Mouse (Mus musculus) forebrain, embryonic 10.5 days (tissue): ENCODE measurements around the gene Tnk2. TPM values are rescaled to one million over a fixed set of nuclear protein-coding genes. Genes with fewer than 3 reads are reported as not detected.

Experiments used
- DNase-seq: peaks from one replicate; pipeline ENCODE4 v3.0.0-alpha.2; 2017; ENCODE audit warnings: low spot score; ENCODE audit errors: extremely low spot score
- H3K27ac ChIP-seq: fragments of 300-500 bp; sonication (generic); 2 replicates; pipeline ENCODE4 v1.5.1; 2016; ENCODE audit warnings: mild to moderate bottlenecking
- H3K27me3 ChIP-seq: fragments of 300-500 bp; sonication (generic); 2 replicates; pipeline ENCODE4 v1.6.1; 2016; ENCODE audit warnings: mild to moderate bottlenecking; ENCODE audit not compliant: poor library complexity, severe bottlenecking
- H3K36me3 ChIP-seq: fragments of 300-500 bp; sonication (generic); replicated peaks from 2 replicates; pipeline ENCODE4 v1.6.1; 2016; ENCODE audit warnings: mild to moderate bottlenecking, moderate library complexity
- H3K4me1 ChIP-seq: fragments of 300-500 bp; sonication (generic); 2 replicates; pipeline ENCODE4 v1.6.1; 2016
- H3K4me3 ChIP-seq: fragments of 300-500 bp; sonication (generic); 2 replicates; pipeline ENCODE4 v1.5.1; 2016; ENCODE audit warnings: mild to moderate bottlenecking, moderate library complexity
- H3K9me3 ChIP-seq: fragments of 300-500 bp; sonication (generic); 2 replicates; pipeline ENCODE4 v1.6.1; 2016; ENCODE audit warnings: mild to moderate bottlenecking, moderate library complexity
- WGBS: fragments of 180-500 bp; shearing (Covaris S2); methylation state at CpG from one replicate; pipeline ENCODE4 v1.1.7; 2016; 5-methylcytosine and 5-hydroxymethylcytosine counted together
- polyA plus RNA-seq: library from polyadenylated mRNA; unstranded; fragments of >200 nt; fragmentation: Nextera tagmentation; extraction: Ambion mirVana; gene quantifications from 2 replicates; pipeline ENCODE4 v1.2.1, GENCODE M21; 2016

The Tnk2 gene
- polyA plus RNA-seq, result 10.1 and 11.0 TPM in 2 replicates

DNA sequence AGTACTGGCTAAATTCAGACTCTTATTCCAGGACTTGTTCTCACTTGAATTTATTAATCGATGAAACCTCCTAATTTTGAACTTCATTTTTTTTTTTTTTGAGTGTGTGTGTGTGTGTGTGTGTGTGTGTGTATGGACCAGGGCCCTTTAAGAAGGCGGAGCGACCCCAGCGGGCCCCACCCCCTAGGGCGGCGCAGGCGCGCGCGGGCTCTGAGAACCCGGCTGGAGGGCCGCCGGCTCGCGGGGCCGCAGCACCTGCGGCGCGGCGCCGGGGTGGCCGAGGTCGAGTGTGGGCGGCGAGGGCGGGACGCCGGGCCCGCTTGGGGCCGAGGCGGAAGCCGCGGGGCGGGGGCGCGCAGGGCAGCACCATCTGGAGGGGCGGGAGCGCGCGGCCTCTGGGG, at the start of gene Tnk2:
Gene Tnk2, plus strand, starts transcription at position 214 of the 401 bp plus-strand sequence.
- peak within 1 kb of the TSS; percentile 95 for H3K27ac ChIP-seq
- H3K4me1 ChIP-seq, result peaks cover 42% of the 10 kb centered on the region
- no peaks in the 10 kb centered on the region for H3K27me3 ChIP-seq
- under 1% methylated on average over 38 of the region's 40 CpGs for whole genome bisulfite sequencing
- peak; percentile 84 for DNase-seq
- peak within 1 kb of the TSS; percentile 96 for H3K4me3 ChIP-seq
- H3K36me3 ChIP-seq, result no peaks in the 10 kb centered on the region
- H3K9me3 ChIP-seq, result no peaks in the 10 kb centered on the region

DNA sequence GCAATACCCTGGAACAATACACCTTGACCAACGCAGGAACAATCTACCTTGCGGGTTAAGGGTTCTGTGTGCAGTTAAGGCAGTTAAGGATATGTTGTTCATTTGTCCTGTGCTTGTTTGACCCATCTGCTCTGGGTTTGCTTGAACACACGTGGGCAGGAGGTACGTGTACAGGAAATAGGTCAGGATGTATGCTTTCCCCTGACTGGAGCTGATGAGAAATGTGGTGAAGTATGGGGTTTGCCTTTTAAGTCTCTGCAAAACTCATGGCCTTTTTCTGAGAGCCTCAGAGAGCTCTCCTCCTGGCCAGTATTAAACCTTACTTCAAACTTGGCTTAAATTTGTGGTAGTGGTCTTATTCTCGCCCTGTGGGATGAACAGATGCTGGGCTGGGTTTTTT, 49.8 kb upstream of the Tnk2 start:
- H3K4me1 ChIP-seq, result peaks cover 9% of the 10 kb centered on the region
- H3K27ac ChIP-seq, result no peak overlapping the region
- no peaks in the 10 kb centered on the region for H3K27me3 ChIP-seq
- WGBS, result 83% methylated on average over 5 of the region's 5 CpGs
- DNase-seq, result no peak
- no peak overlapping the region for H3K4me3 ChIP-seq
- no peaks in the 10 kb centered on the region for H3K9me3 ChIP-seq
- no peaks in the 10 kb centered on the region for H3K36me3 ChIP-seq

DNA sequence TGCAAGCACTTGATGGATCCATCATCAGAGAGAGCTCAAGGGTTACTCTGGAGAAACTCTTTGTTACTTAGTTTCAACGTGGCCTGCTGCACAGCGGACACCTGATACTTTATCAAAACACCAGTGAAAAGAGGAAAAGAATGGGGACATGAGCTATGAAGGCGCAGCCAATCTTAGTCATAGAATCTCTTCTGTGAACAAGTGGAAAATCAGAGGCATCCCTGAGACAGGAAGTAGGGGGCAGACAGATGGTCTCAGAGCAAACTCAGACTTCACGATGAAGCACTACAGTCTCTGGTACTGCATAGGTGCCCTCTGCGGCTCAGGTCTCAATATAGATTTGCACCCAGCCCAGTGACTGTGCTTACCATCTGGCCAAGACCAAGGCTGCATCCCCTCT, 49.0 kb upstream of the Tnk2 start:
- H3K27ac ChIP-seq, result no peak overlapping the region
- H3K27me3 ChIP-seq, result no peaks in the 10 kb centered on the region
- no peaks in the 10 kb centered on the region for H3K9me3 ChIP-seq
- DNase-seq, result no peak
- 74% methylated on average over 5 of the region's 5 CpGs for WGBS
- peaks cover 9% of the 10 kb centered on the region for H3K4me1 ChIP-seq
- no peak overlapping the region for H3K4me3 ChIP-seq
- no peaks in the 10 kb centered on the region for H3K36me3 ChIP-seq

DNA sequence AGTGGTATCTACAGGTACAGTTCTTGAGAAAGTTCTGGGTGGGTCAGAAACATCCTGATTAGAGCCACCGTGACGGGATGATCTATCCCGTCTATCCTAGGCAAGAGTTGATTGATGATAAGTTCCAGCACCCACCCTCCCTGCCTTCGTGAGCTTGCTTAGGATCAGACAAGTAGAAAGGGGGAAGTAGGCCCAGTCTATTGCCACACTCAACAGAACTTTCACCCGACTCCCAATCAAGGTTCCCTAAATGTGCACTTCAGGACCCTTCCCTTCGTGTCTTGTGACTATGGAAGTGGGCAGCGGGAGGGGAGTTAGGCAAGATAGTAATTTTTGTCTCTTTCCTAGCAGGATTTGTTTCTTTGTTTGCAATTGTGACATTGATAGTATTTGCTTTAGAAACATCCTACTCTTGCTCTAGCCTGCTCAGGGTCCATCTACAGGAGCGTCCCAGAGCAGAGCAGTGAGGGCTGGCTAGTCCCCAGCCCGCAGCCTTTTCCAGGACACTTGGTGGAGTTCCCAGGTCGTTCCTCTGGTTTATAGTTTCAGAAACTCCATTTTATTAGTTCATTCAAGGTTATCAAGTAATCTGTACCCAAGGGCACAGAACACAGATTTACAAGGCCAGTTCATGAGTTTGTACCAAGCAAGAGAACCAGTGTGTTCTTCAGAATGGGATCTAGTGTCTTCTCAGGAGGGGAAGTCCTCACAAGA, 48.4 kb upstream of the Tnk2 start:
- Histone ChIP-seq H3K36me3 (no peaks in the 10 kb centered on the region), H3K4me3 (no peak overlapping the region), H3K4me1 (peaks cover 9% of the 10 kb centered on the region), H3K27ac (no peak overlapping the region), H3K27me3 (no peaks in the 10 kb centered on the region), H3K9me3 (no peaks in the 10 kb centered on the region)
- no peak for DNase-seq
- 91% methylated on average over 10 of the region's 10 CpGs for WGBS

DNA sequence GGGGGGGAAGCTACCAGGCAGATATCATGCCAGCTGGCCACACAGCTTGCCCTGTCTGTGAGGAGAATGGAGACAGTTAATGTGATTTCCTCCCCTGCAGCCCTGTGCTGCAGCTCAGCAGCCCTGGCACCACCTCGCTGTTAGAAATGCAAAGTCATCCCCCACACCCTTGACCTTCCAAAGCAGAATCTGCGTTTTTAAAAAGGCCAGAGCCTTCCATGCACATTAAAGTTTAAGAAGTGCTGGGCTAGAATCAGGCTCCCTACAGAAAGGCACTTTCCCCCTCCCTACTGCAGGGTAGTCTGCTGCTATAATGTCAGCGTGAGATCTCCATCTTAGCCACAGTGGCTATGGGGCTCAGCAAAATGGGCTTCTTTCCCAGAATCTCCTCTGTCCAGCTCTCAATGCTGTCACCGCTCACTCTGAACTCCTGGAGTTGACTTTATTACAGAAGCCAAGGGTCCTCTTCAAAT, 45.7 kb upstream of the Tnk2 start:
- peaks cover 9% of the 10 kb centered on the region for H3K4me1 ChIP-seq
- H3K4me3 ChIP-seq, result no peak overlapping the region
- DNase-seq, result no peak
- H3K27me3 ChIP-seq, result no peaks in the 10 kb centered on the region
- peak overlapping the region; percentile 15; the same call in 1 of the 2 replicates for H3K27ac ChIP-seq
- WGBS, result 56% methylated on average over 4 of the region's 4 CpGs
- H3K36me3 ChIP-seq, result no peaks in the 10 kb centered on the region
- no peaks in the 10 kb centered on the region for H3K9me3 ChIP-seq

DNA sequence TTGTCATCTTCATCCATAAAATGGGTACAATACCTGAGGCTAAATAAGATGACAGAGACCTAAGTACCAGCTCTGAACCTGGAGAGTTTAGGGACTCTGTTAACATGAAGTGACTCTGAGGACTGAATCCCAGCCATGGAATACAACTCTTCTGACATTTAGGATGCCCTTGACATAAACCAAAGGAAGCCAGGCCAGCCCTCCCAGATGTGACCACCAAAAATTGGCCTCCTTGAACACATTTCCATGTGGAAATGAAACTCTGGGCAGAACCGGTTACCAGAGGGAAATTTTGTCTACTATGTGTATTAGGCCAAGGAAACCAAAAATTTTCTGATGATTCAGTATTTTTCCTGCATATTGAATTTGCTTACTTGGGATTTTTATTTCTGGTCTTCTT, 44.5 kb upstream of the Tnk2 start:
- 86% methylated on average over 1 of the region's 1 CpGs for WGBS
- H3K4me3 ChIP-seq, result no peak overlapping the region
- no peak for DNase-seq
- no peaks in the 10 kb centered on the region for H3K27me3 ChIP-seq
- H3K36me3 ChIP-seq, result no peaks in the 10 kb centered on the region
- no peaks in the 10 kb centered on the region for H3K9me3 ChIP-seq
- H3K4me1 ChIP-seq, result peaks cover 9% of the 10 kb centered on the region
- no peak overlapping the region for H3K27ac ChIP-seq

DNA sequence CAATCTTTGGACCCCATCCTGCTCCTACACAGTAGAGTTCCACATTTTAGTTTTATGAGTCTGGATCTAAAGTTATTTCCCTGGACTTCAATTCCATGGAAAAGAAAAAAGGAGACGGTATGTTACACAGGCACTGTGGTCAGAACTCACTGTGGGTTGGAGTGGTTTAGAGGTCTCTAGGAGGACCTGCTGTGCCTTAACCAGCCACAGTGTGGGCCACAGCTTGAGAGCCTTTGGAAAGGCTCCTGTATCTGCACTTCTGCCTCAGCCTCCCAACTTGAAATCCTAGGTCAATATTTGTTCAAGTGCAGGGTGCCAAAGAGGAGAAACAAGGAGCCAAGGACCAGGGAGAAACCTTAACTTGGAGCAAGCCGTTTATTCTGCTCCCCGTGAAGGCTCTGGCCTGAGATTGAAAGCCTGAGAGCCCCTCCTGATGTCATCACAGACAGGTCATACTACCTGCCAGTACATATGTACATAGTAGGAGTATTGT, 41.4 kb upstream of the Tnk2 start:
- Histone ChIP-seq H3K4me1 (peaks cover 7% of the 10 kb centered on the region), H3K27ac (no peak overlapping the region), H3K9me3 (no peaks in the 10 kb centered on the region), H3K36me3 (no peaks in the 10 kb centered on the region), H3K27me3 (peaks cover 5% of the 10 kb centered on the region), H3K4me3 (no peak overlapping the region)
- DNase-seq, result no peak
- 83% methylated on average over 3 of the region's 3 CpGs for WGBS

DNA sequence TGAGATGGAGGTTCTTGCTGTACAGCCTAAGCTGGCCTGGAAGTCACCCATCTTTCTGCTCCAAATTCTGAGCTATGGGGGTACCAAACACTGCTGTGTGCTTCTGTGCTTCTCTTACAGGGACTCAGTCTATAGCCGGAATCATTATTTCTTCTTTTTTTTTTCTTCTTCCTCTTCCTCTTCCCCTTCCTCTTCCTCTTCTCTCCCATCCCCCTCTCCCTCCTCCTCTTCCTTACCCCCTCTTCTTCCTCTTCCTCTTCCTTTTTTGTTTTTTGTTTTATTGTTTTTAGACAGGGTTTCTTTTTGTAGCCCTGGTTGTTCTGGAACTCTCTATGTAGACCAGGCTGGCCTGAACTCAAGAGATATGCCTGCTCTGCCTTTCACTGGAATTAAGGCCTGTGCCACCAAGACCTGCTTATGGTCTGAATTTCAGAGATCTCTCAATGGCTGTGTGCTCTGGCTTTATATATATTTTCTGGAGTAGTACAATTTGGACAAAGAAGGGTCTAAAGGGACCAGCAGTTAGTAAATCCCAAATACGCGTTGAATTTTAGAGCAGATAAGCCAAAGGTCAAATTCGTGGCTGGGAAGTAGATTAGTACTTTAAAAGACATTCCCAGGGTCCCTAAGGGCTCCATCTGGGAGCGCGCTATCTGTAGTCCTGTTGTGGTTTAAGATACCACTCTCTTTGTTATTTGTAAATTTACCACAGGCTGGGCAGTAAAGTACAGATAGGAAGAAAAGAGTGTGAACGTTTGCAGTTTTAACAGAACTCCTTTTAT, 35.9 kb upstream of the Tnk2 start:
- 70% methylated on average over 7 of the region's 7 CpGs for WGBS
- peak overlapping the region; percentile 88 for H3K4me3 ChIP-seq

DNA sequence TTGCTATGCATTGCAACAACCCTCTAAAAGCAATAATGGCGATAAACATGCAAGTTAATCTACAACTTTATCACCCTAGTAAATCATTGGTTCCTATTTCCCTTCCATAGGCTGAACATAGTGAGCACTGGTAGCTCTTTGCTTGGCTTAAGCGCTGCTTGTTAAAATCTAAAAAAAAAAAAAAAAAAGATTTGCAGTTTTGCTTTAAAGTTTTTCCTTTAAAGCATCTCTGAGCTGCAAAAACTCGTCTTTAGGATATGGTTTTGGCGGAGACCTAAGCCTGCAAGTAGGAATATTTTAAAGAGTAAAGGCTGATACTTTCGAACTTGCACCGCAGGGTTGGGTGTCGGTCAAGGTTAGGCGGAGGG, 35.3 kb upstream of the Tnk2 start:
- 14% methylated on average over 8 of the region's 8 CpGs for WGBS
- Histone ChIP-seq H3K4me1 (peaks cover 33% of the 10 kb centered on the region), H3K36me3 (peaks cover 10% of the 10 kb centered on the region), H3K27ac (peak overlapping the region; percentile 98), H3K4me3 (peak overlapping the region; percentile 88), H3K9me3 (no peaks in the 10 kb centered on the region), H3K27me3 (peaks cover 14% of the 10 kb centered on the region)
- DNase-seq, result no peak

More for the DNA sequence above, 35.9 kb upstream of the Tnk2 start:
- peaks cover 5% of the 10 kb centered on the region for H3K36me3 ChIP-seq
- H3K4me1 ChIP-seq, result peaks cover 33% of the 10 kb centered on the region
- peak overlapping the region; percentile 98 for H3K27ac ChIP-seq
- no peaks in the 10 kb centered on the region for H3K9me3 ChIP-seq
- peaks cover 14% of the 10 kb centered on the region for H3K27me3 ChIP-seq
- DNase-seq, result no peak

DNA sequence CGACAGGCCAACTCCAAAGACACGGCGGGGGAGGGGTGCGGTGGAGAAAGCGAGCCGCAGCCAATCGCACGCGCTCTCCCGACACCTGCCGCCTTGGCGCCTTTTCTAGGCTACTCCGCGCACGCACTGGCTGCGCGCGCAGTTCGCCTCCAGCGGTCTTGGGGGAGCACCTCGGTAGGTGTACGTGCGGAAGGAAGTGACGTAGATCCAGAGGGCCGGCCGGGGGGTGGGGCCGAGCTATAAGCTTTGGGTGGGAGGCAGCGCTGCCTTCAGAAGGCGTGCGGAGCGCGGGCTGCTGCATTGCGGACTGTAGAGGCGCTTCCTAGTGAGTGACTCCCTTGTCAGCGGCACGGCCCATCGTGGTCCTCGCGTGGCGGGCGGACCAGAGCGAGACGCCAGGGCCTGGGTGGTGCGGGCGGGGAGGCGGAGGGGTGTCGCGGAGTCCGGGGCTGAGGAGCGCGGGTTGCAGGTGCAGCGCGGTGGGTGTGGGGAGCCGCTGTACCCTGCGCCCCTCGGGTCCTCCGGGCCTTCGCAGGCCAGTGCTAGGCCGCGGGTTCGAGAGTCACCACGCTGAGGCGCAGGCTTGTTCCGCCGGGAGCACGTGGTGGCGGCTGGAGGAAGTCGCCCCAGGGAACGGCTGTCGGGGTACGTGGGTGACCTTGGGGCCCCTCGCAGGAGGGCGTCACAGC, 34.8 kb upstream of the Tnk2 start, which contains the start of gene Tfrc:
Gene Tfrc, plus strand, starts transcription at position 209 of the 689 bp plus-strand sequence.
- DNase-seq, result peak; percentile 99
- Histone ChIP-seq H3K36me3 (peaks cover 15% of the 10 kb centered on the region), H3K9me3 (no peaks in the 10 kb centered on the region), H3K27me3 (peaks cover 14% of the 10 kb centered on the region), H3K27ac (peak within 1 kb of the TSS; percentile 98), H3K4me1 (peaks cover 33% of the 10 kb centered on the region), H3K4me3 (peak within 1 kb of the TSS; percentile 88)
- under 1% methylated on average over 73 of the region's 73 CpGs for WGBS

DNA sequence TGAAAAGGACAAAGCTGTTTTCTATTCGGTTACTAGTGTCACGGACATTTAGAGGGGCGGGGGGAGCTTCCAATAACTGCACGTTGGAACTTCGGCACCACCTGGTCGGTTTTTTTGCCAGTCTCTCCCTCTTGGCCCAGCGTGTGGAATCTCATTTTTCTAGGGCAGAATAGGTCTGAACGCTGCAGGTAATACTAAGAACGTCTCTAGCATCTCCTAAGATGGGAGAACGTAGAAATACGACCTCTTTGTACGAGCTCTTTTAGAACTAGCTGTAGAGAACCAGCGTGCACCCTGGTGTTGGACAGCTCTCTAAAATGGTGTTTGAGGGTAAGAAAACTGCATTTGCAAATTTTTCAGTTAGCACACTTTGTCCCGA, 34.3 kb upstream of the Tnk2 start:
- Histone ChIP-seq H3K36me3 (peaks cover 20% of the 10 kb centered on the region), H3K27ac (peak overlapping the region; percentile 98), H3K4me1 (peaks cover 33% of the 10 kb centered on the region), H3K9me3 (no peaks in the 10 kb centered on the region), H3K27me3 (peaks cover 14% of the 10 kb centered on the region), H3K4me3 (peak overlapping the region; percentile 88)
- under 1% methylated on average over 14 of the region's 14 CpGs for WGBS
- no peak for DNase-seq

DNA sequence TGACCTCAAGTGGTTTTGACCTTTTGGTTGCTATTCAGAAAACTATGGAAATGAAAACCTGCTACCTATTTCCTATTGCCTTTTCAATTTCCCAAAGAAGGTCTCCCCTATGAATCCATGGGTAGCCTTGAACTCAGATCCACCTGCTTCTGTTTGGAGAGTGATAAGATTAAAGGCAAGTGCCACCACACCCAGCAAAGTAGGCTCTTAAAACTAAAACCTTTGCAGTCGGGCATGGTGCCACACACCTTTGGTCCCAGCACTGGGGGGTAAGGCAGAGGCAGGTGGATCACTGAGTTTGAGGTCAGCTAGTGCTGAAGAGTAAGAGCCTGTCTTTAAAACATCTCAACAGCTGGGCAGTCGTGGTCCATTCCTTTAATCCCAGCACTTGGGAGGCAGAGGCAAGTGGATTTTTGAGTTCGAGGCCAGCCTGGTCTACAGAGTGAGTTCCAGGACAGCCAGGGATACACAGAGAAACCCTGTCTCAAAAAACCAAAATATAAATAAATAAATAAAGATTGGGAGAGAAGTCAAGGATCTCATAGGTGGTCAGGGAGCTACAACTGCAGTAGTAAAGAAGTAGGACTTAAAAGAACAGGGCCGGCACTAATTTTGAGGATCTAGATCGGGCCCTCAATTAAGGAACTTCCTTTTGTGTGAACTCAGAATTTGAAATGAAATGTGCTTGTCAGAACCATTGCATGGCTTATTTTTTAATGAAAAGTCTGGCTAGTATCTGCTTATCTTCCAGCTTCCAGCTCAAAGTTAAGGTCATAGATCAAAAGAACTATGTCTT, 33.0 kb upstream of the Tnk2 start:
- no peak for DNase-seq
- no peaks in the 10 kb centered on the region for H3K9me3 ChIP-seq
- peaks cover 14% of the 10 kb centered on the region for H3K27me3 ChIP-seq
- 0 out of 2 replicates have a peak overlapping the region, but pooled peaks have one; percentile 25 for H3K27ac ChIP-seq
- 79% methylated on average over 5 of the region's 5 CpGs for WGBS
- peaks cover 33% of the 10 kb centered on the region for H3K36me3 ChIP-seq
- H3K4me1 ChIP-seq, result peaks cover 33% of the 10 kb centered on the region
- H3K4me3 ChIP-seq, result peak overlapping the region; percentile 88
